Mouse (Mus musculus): ENCODE measurements around the gene Pik3c2b.

- TF ChIP-seq POLR2A (IDR thresholded peaks at IDR 0.05; ENCODE audit: borderline replicate concordance, extremely low read depth, low read depth, low read length) (no peak), CTCF (IDR thresholded peaks at IDR 0.05; ENCODE audit: insufficient read depth, low read length) (no peak)
Observed at GRCm38 (mm10) chr1:133132388-133133326, 87.2 kb downstream of the Pik3c2b start.
